Mouse (Mus musculus): ENCODE data around the gene Il15ra. TPM values are rescaled to one million over a fixed set of nuclear protein-coding genes. Genes with fewer than 3 reads are reported as not detected.

Gene Il15ra
- total and polyA plus RNA-seq, 3 experiments, result 12.6 to 16.6 (median 14.4) TPM

DNA sequence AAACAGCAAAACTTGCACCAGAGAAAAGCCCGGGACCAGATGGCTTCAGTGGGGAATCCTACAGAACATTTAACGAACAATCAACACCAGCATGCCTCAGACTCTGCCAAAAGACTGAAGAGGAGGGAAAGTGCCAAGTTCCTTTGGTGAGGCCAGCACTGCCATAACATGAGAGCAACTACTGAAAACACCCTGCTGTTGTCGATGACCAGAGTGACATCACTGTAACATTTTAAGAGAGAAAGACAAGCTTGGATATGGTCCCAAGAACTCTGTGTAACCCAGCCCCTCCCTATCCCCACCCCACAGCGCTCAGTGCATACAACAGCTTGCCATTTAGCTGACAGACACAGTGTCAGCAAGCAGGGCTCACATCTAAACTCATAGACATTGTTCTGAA is 60.6 kb downstream of the Il15ra start:
- dilution Hi-C loops (cut with MboI; ENCODE audit: extremely low pct_ligation_motif_present, extremely low pct_unique_long_range_greater_than_20kb, low sequenced_read_pairs) (no loop called here), in situ Hi-C loops (cut with MboI; ENCODE audit: low pct_ligation_motif_present, low pct_unique_long_range_greater_than_20kb, low sequenced_read_pairs) (no loop called here)
- no peaks in the 10 kb centered on the region for H3K79me2 ChIP-seq (replicated peaks; ENCODE audit: control insufficient read depth, extremely low read depth, insufficient read depth, poor library complexity, severe bottlenecking)
- H3K36me3 ChIP-seq (replicated peaks in 1 of 2; ENCODE audit: control insufficient read depth in 1 of 2, insufficient read depth in 1 of 2, low read length in 1 of 2), result peaks cover 57 to 75% of the 10 kb centered on the region in 2 experiments
- no peak for DNase-seq (ENCODE audit: extremely low read depth)
- H3K9me3 ChIP-seq (replicated peaks; ENCODE audit: low read length), result no peaks in the 10 kb centered on the region
- H3K4me1 ChIP-seq (ENCODE audit: control insufficient read depth in 1 of 2, insufficient read depth in 2 of 2), result peaks cover 9 to 39% of the 10 kb centered on the region in 2 experiments
- H3K27ac ChIP-seq (ENCODE audit: insufficient read depth, low read depth), result no peak overlapping the region
- TF ChIP-seq UBTF (IDR thresholded peaks at IDR 0.05; ENCODE audit: low read depth, low read length) (no peak), MYC (IDR thresholded peaks at IDR 0.05; ENCODE audit: low read depth, low read length) (no peak), CTCF (conservative IDR thresholded peaks at IDR 0.05 in 1 of 2, IDR thresholded peaks at IDR 0.05 in 1 of 2; ENCODE audit: low read depth in 2 of 2, low read length in 2 of 2) (no peak), ZNF384 (IDR thresholded peaks at IDR 0.05; ENCODE audit: low read depth, low read length) (no peak)
- no peak overlapping the region for H3K4me2 ChIP-seq (ENCODE audit: insufficient read depth, low read depth, poor library complexity, severe bottlenecking)
- H3K27me3 ChIP-seq (replicated peaks), result no peaks in the 10 kb centered on the region
- no peak overlapping the region for H3K4me3 ChIP-seq (replicated peaks in 1 of 3; ENCODE audit: low read depth in 2 of 3, low read length in 2 of 3, poor library complexity in 1 of 3)
- H3K9ac ChIP-seq (ENCODE audit: insufficient read depth, low read depth), result no peak overlapping the region

DNA sequence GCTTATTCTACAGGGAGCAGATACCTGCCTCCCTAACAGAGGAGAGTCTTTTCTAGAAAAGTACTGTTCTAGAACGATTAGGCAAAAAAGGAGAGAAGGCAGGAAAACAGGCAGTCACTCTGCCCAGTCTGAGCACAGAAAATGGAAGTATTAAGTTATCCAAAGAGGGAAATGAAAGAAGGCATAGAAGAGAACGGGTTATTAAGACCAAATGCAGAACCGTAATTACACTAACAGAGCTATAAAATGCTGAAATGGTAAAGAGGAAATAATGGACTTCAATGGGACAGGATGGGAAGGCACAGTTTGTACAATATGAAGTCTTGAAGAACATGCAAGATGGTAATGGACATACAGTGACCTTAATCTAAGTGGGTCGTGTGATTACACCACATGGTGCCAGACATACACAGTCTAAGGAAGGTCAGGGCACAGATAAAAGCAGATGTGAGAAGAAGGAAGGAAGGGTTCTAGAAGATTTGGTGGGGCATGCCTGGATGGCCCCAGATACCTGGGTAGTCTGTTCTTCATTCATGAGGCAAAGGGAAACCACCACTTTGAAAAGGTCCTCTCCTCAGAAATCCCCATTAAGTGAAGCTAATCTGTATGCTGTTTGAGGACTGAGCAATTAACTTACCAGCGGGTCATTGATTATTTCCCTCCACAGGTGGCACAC is 61.5 kb downstream of the Il15ra start:
- TF ChIP-seq KAT2A (IDR thresholded peaks at IDR 0.05; ENCODE audit: insufficient replicate concordance, low read length) (no peak), IRF4 (IDR thresholded peaks at IDR 0.05; ENCODE audit: low read depth, low read length) (0 out of 2 replicates have a peak, but pooled peaks have one; percentile 11), CHD2 (IDR thresholded peaks at IDR 0.05; ENCODE audit: low read length) (no peak), MAFK (IDR thresholded peaks at IDR 0.05; ENCODE audit: insufficient replicate concordance, low read length) (no peak)
- H3K79me2 ChIP-seq (replicated peaks; ENCODE audit: control insufficient read depth, extremely low read depth, insufficient read depth, poor library complexity, severe bottlenecking), result no peaks in the 10 kb centered on the region
- peaks cover 47 to 69% of the 10 kb centered on the region in 2 experiments for H3K36me3 ChIP-seq (replicated peaks in 1 of 2; ENCODE audit: control insufficient read depth in 1 of 2, insufficient read depth in 1 of 2, low read length in 1 of 2)
- H3K9me3 ChIP-seq (replicated peaks; ENCODE audit: low read length), result no peaks in the 10 kb centered on the region
- H3K9ac ChIP-seq (ENCODE audit: insufficient read depth, low read depth), result no peak overlapping the region
- H3K27ac ChIP-seq (ENCODE audit: insufficient read depth, low read depth), result no peak overlapping the region
- peak; percentile 64 for DNase-seq (ENCODE audit: extremely low read depth)
- no peak overlapping the region for H3K4me3 ChIP-seq (replicated peaks in 1 of 3; ENCODE audit: low read depth in 2 of 3, low read length in 2 of 3, poor library complexity in 1 of 3)
- no peaks in the 10 kb centered on the region for H3K27me3 ChIP-seq (replicated peaks)
- H3K4me1 ChIP-seq (ENCODE audit: control insufficient read depth in 1 of 2, insufficient read depth in 2 of 2), result peaks cover 9 to 41% of the 10 kb centered on the region in 2 experiments
- dilution Hi-C loops (cut with MboI; ENCODE audit: extremely low pct_ligation_motif_present, extremely low pct_unique_long_range_greater_than_20kb, low sequenced_read_pairs), result no loop called here
- no peak overlapping the region for H3K4me2 ChIP-seq (ENCODE audit: insufficient read depth, low read depth, poor library complexity, severe bottlenecking)
- in situ Hi-C loops (cut with MboI; ENCODE audit: low pct_ligation_motif_present, low pct_unique_long_range_greater_than_20kb, low sequenced_read_pairs), result no loop called here

DNA sequence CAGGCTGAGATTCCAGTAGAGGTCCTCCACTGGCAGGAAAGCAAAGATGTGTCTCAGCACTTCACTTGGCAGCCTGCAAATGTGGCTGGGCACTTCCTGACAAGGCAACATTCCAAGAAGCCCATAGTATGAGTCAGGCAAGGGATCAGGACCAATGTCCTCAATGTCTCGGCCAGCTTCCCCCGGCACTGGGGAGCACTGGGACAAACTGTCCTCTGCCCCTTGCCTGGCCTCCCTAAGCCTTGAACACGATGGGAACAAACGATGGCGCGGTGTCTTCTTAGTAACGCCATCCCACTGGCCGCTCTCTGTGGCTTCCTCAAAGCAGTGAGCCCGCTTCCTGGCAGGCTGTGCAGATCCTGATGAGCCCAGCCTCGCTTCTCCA is 62.1 kb downstream of the Il15ra start:
- Histone ChIP-seq H3K4me3 (replicated peaks in 1 of 3; ENCODE audit: low read depth in 2 of 3, low read length in 2 of 3, poor library complexity in 1 of 3) (no peak overlapping the region), H3K4me1 (ENCODE audit: control insufficient read depth in 1 of 2, insufficient read depth in 2 of 2) (peaks cover 9 to 44% of the 10 kb centered on the region in 2 experiments), H3K27ac (ENCODE audit: insufficient read depth, low read depth) (no peak overlapping the region), H3K36me3 (replicated peaks in 1 of 2; ENCODE audit: control insufficient read depth in 1 of 2, insufficient read depth in 1 of 2, low read length in 1 of 2) (peaks cover 43 to 63% of the 10 kb centered on the region in 2 experiments), H3K9ac (ENCODE audit: insufficient read depth, low read depth) (no peak overlapping the region), H3K9me3 (replicated peaks; ENCODE audit: low read length) (no peaks in the 10 kb centered on the region), H3K4me2 (ENCODE audit: insufficient read depth, low read depth, poor library complexity, severe bottlenecking) (no peak overlapping the region), H3K79me2 (replicated peaks; ENCODE audit: control insufficient read depth, extremely low read depth, insufficient read depth, poor library complexity, severe bottlenecking) (no peaks in the 10 kb centered on the region), H3K27me3 (replicated peaks) (no peaks in the 10 kb centered on the region)
- in situ Hi-C loops (cut with MboI; ENCODE audit: low pct_ligation_motif_present, low pct_unique_long_range_greater_than_20kb, low sequenced_read_pairs), result no loop called here
- DNase-seq (ENCODE audit: extremely low read depth), result no peak
- dilution Hi-C loops (cut with MboI; ENCODE audit: extremely low pct_ligation_motif_present, extremely low pct_unique_long_range_greater_than_20kb, low sequenced_read_pairs), result no loop called here
- no peak for TF ChIP-seq USF2 (conservative IDR thresholded peaks at IDR 0.05; ENCODE audit: low read depth, low read length)
- no peak for TF ChIP-seq SMC3 (IDR thresholded peaks at IDR 0.05; ENCODE audit: low read depth, low read length)
- TF ChIP-seq MYC (IDR thresholded peaks at IDR 0.05; ENCODE audit: low read depth, low read length), result no peak
- TF ChIP-seq NELFE (IDR thresholded peaks at IDR 0.05; ENCODE audit: low read depth, low read length), result no peak
- TF ChIP-seq BHLHE40 (IDR thresholded peaks at IDR 0.05; ENCODE audit: low read depth, low read length), result no peak
- TF ChIP-seq JUN (IDR thresholded peaks at IDR 0.05; ENCODE audit: insufficient read depth, low read depth, low read length), result no peak
- no peak for TF ChIP-seq MEF2A (IDR thresholded peaks at IDR 0.05; ENCODE audit: borderline replicate concordance, low read depth, low read length)
- TF ChIP-seq KAT2A (IDR thresholded peaks at IDR 0.05; ENCODE audit: insufficient replicate concordance, low read length), result no peak
- TF ChIP-seq IRF4 (IDR thresholded peaks at IDR 0.05; ENCODE audit: low read depth, low read length), result no peak
- TF ChIP-seq TBP (conservative IDR thresholded peaks at IDR 0.05; ENCODE audit: low read depth, low read length), result no peak
- TF ChIP-seq POLR2AphosphoS2 (IDR thresholded peaks at IDR 0.05; ENCODE audit: low read depth, low read length), result no peak

All from CH12.LX (cell line).